Mouse (Mus musculus): Measurements from ENCODE around the gene Mb.

Mb gene

GRCm38 (mm10) chr15:77029331-77029991, 21.0 kb downstream of the Mb start:
- peak; percentile 54 for DNase-seq (ENCODE audit: extremely low read depth, insufficient read length, low spot score)

GRCm38 (mm10) chr15:77027675-77028074, 22.8 kb downstream of the Mb start:
- DNase-seq (ENCODE audit: extremely low read depth, insufficient read length, low spot score) = no peak

GRCm38 (mm10) chr15:77027117-77027516, 23.4 kb downstream of the Mb start:
- no peak for DNase-seq (ENCODE audit: extremely low read depth, insufficient read length, low spot score)

- DNase-seq (ENCODE audit: extremely low read depth, insufficient read length, low spot score) = no peak
Observed at GRCm38 (mm10) chr15:77025884-77026583, 24.4 kb downstream of the Mb start.

- no peak for DNase-seq (ENCODE audit: extremely low read depth, insufficient read length, low spot score)
Observed at GRCm38 (mm10) chr15:77022401-77022957, 28.0 kb downstream of the Mb start.

- DNase-seq (ENCODE audit: extremely low read depth, insufficient read length, low spot score) = no peak
Observed at GRCm38 (mm10) chr15:77021851-77022250, 28.6 kb downstream of the Mb start.

GRCm38 (mm10) chr15:77021056-77021455, 29.4 kb downstream of the Mb start:
- no peak for DNase-seq (ENCODE audit: extremely low read depth, insufficient read length, low spot score)

GRCm38 (mm10) chr15:77020136-77020535, 30.3 kb downstream of the Mb start:
- no peak for DNase-seq (ENCODE audit: extremely low read depth, insufficient read length, low spot score)

- no peak for DNase-seq (ENCODE audit: extremely low read depth, insufficient read length, low spot score)
Observed at GRCm38 (mm10) chr15:77019533-77019932, 30.9 kb downstream of the Mb start.

GRCm38 (mm10) chr15:77018740-77019340, 31.6 kb downstream of the Mb start:
- DNase-seq (ENCODE audit: extremely low read depth, insufficient read length, low spot score) = no peak

GRCm38 (mm10) chr15:77017897-77018296, 32.6 kb downstream of the Mb start:
- no peak for DNase-seq (ENCODE audit: extremely low read depth, insufficient read length, low spot score)

GRCm38 (mm10) chr15:77016509-77016908, 34.0 kb downstream of the Mb start:
- DNase-seq (ENCODE audit: extremely low read depth, insufficient read length, low spot score) = no peak

GRCm38 (mm10) chr15:77014985-77015384, 35.5 kb downstream of the Mb start:
- no peak for DNase-seq (ENCODE audit: extremely low read depth, insufficient read length, low spot score)

- no peak for DNase-seq (ENCODE audit: extremely low read depth, insufficient read length, low spot score)
Observed at GRCm38 (mm10) chr15:77014431-77014830, 36.0 kb downstream of the Mb start.

GRCm38 (mm10) chr15:77013753-77014241, 36.7 kb downstream of the Mb start:
- DNase-seq (ENCODE audit: extremely low read depth, insufficient read length, low spot score) = no peak

GRCm38 (mm10) chr15:77008851-77009250, 41.6 kb downstream of the Mb start:
- DNase-seq (ENCODE audit: extremely low read depth, insufficient read length, low spot score) = no peak

GRCm38 (mm10) chr15:77003868-77004215, 46.6 kb downstream of the Mb start:
- DNase-seq (ENCODE audit: extremely low read depth, insufficient read length, low spot score) = peak; percentile 11

GRCm38 (mm10) chr15:77003173-77003867, 47.1 kb downstream of the Mb start:
- no peak for DNase-seq (ENCODE audit: extremely low read depth, insufficient read length, low spot score)

GRCm38 (mm10) chr15:76998878-76999588, 51.4 kb downstream of the Mb start:
- DNase-seq (ENCODE audit: extremely low read depth, insufficient read length, low spot score) = no peak

- no peak for DNase-seq (ENCODE audit: extremely low read depth, insufficient read length, low spot score)
Observed at GRCm38 (mm10) chr15:76998048-76998447, 52.4 kb downstream of the Mb start.

All from 3134 (cell line).